Mouse (Mus musculus) forebrain, embryonic 14.5 days (tissue): Measurements from ENCODE around the gene Dynlt1b. TPM values are rescaled to one million over a fixed set of nuclear protein-coding genes. Genes with fewer than 3 reads are reported as not detected.
"Not testable (repeated sequence)": the region's sequence is repeated elsewhere in the genome, so short reads cannot be mapped to it uniquely, and the experiment has no call there.

ENCODE experiments used
- ATAC-seq: fragments of 200-750 bp; cut with Nextera tagmentation; 2 replicates; pipeline ENCODE4 v1.8.0; 2017; ENCODE audit warnings: mild to moderate bottlenecking, moderate library complexity
- DNase-seq: peaks from one replicate; pipeline ENCODE4 v3.0.0-alpha.2; 2015; ENCODE audit warnings: low spot score
- H3K27ac ChIP-seq: fragments of 300-500 bp; sonication (generic); 2 replicates; pipeline ENCODE4 v1.5.1; 2014; ENCODE audit warnings: low read depth, mild to moderate bottlenecking, control low read depth, low read length, moderate library complexity
- H3K27me3 ChIP-seq: fragments of 300-500 bp; sonication (generic); replicated peaks from 2 replicates; pipeline ENCODE4 v1.6.1; 2014; ENCODE audit warnings: low read length, control low read depth, mixed read lengths; ENCODE audit not compliant: control insufficient read depth, insufficient read depth
- H3K36me3 ChIP-seq: fragments of 300-500 bp; sonication (generic); 2 replicates; pipeline ENCODE4 v1.6.1; 2014; ENCODE audit warnings: low read length, control low read depth; ENCODE audit not compliant: control insufficient read depth, insufficient read depth
- H3K4me1 ChIP-seq: fragments of 300-500 bp; sonication (generic); 2 replicates; pipeline ENCODE4 v1.6.1; 2014; ENCODE audit warnings: antibody characterized with exemption, low read length, control low read depth; ENCODE audit not compliant: control insufficient read depth, insufficient read depth
- H3K4me2 ChIP-seq: fragments of 300-500 bp; sonication (generic); 2 replicates; pipeline ENCODE4 v1.6.1; 2014; ENCODE audit warnings: mild to moderate bottlenecking, control low read depth, low read length
- H3K4me3 ChIP-seq: fragments of 300-500 bp; sonication (generic); 2 replicates; pipeline ENCODE4 v1.5.1; 2014; ENCODE audit warnings: low read depth, low read length, control low read depth
- H3K9ac ChIP-seq: fragments of 300-500 bp; sonication (generic); 2 replicates; pipeline ENCODE4 v1.6.1; 2014; ENCODE audit warnings: mild to moderate bottlenecking, low read length, control low read depth, moderate library complexity
- H3K9me3 ChIP-seq: fragments of 300-500 bp; sonication (generic); replicated peaks from 2 replicates; pipeline ENCODE4 v1.6.1; 2016; ENCODE audit warnings: low read length, control low read depth, mixed read lengths; ENCODE audit not compliant: control insufficient read depth
- WGBS: fragments of 180-500 bp; shearing (Covaris S2); extraction: QIAGEN DNeasy Blood & Tissue Kit; methylation state at CpG from one replicate; pipeline ENCODE4 v1.1.7; 2014; 5-methylcytosine and 5-hydroxymethylcytosine counted together
- polyA plus RNA-seq: library from polyadenylated mRNA; unstranded; fragments of >200 nt; fragmentation: Nextera tagmentation; extraction: Ambion mirVana; gene quantifications from 2 replicates; pipeline ENCODE4 v1.2.1, GENCODE M21; 2014

The Dynlt1b gene
- polyA plus RNA-seq, 1 experiment from 2014 or later = 1,383 TPM

DNA sequence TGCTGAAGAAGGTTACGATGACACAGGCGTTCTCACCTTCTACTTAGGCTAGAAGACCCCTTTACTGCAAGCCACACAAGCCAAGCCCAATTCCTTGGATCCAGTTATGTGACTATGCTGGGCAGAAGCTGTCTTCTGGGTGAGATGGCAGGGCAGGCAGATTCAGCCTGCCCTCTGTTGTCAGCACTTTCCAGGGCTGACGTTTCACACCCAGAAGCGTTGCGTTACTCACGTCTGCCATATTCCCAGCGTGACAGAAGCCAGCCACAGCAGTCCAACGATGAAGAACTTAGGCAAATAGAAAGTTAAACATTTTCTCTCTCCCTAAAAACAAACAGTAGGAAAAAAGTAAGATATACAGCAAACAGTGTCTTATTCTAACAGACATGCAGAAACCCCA lies 18.4 kb downstream of the Dynlt1b start:
- not testable (repeated sequence) for H3K9ac ChIP-seq, H3K36me3 ChIP-seq, DNase-seq, H3K27me3 ChIP-seq, ATAC-seq, H3K27ac ChIP-seq, H3K4me1 ChIP-seq, H3K4me2 ChIP-seq, H3K9me3 ChIP-seq, H3K4me3 ChIP-seq
- 93% methylated on average over 8 of the region's 8 CpGs for WGBS

- not testable (repeated sequence) for ATAC-seq, H3K4me2 ChIP-seq, H3K27me3 ChIP-seq, H3K4me3 ChIP-seq, H3K27ac ChIP-seq, H3K9ac ChIP-seq, DNase-seq, H3K9me3 ChIP-seq, H3K36me3 ChIP-seq, H3K4me1 ChIP-seq
- WGBS = 90% methylated on average over 12 of the region's 12 CpGs
These were observed 19.3 kb downstream of the Dynlt1b start for GRCm38 (mm10) chr17:6449166-6449565.

DNA sequence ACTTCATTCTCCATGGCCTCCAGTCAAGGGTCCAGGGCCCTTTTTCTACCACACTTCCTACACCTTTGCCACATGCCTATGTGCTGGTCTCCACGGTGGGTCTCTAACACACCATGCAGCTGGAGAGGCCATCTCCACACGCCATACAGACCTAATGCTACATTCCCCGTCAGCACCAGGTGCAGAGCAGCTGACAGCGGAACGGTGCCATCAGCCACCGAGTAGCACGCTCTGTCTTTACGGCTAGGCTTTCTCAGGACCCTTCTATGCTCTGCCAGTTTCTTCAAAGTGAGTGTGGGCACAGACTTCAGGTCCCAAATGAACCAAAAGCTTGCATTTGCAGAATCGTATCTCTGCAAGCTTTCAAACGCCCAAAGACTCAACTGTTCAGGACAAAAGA lies 21.3 kb downstream of the Dynlt1b start:
- WGBS = 86% methylated on average over 2 of the region's 10 CpGs
- H3K4me1 ChIP-seq, H3K27ac ChIP-seq, H3K9ac ChIP-seq, ATAC-seq, H3K9me3 ChIP-seq, H3K4me3 ChIP-seq, DNase-seq, H3K27me3 ChIP-seq, H3K4me2 ChIP-seq, H3K36me3 ChIP-seq: not testable (repeated sequence)

DNA sequence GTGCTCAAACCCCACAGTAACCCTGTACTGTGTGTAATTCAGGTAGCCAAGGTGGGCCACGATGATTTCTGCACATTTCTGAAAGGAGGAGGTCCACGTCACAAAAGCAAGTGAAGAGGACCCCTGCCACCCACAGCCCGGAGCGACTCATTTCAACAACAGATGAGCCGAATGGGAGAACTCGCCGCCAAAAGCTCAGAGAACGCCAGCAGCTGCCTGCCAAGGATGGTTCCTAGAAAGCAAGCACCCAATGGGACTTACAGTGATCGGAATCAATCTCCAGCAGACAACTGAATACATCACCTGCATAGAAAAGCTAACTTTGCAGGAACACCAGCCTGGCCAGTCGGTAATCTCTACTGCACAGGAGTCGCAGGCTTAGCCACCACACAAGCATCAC lies 22.8 kb downstream of the Dynlt1b start:
- WGBS = 86% methylated on average over 8 of the region's 11 CpGs
- not testable (repeated sequence) for ATAC-seq, H3K9me3 ChIP-seq, H3K27ac ChIP-seq, H3K27me3 ChIP-seq, H3K4me3 ChIP-seq, H3K4me1 ChIP-seq, H3K4me2 ChIP-seq, H3K9ac ChIP-seq, H3K36me3 ChIP-seq, DNase-seq

DNA sequence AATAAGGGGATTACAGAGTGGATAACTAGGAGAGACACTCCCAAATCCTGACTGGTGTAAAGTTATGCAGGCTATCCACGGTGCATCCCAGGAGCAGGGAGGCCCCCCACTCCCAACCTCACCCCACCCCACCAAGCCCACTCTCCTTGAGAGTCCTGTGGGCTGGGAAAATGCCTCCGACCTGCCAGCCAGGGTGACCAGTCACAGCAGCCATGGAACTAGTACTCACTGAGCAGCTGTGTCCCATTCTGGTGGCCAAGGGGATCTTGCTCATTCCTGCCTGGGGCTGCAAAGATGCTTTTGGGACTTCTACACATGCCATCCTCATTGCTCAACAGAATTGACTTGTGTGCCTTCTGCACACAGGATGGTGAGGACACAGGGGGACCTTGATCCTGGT lies 24.8 kb downstream of the Dynlt1b start:
- H3K9me3 ChIP-seq, H3K4me1 ChIP-seq, H3K4me2 ChIP-seq, H3K9ac ChIP-seq, H3K36me3 ChIP-seq, DNase-seq, H3K27me3 ChIP-seq, H3K27ac ChIP-seq, ATAC-seq, H3K4me3 ChIP-seq: not testable (repeated sequence)
- 94% methylated on average over 2 of the region's 2 CpGs for WGBS

DNA sequence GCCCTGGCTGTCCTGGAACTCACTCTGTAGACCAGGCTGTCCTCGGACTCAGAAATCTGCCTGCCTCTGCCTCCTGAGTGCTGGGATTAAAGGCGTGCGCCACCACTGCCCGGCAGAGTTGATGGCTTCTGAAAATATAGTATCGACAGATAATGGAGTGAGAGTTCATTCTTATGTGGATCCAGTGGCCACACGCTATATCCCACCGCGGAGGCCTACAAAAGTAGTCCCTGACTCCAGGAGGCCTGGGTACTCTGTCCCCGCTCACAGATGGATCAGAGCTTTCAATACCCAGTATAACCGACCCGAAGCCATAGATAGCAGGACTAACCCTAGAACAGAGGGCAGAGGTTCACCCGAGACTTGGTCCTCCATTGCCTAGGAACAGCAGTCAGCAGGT lies 26.0 kb downstream of the Dynlt1b start:
- WGBS = 97% methylated on average over 12 of the region's 12 CpGs
- H3K27me3 ChIP-seq, H3K9ac ChIP-seq, H3K9me3 ChIP-seq, H3K4me3 ChIP-seq, ATAC-seq, H3K27ac ChIP-seq, DNase-seq, H3K4me1 ChIP-seq, H3K4me2 ChIP-seq, H3K36me3 ChIP-seq: not testable (repeated sequence)

GRCm38 (mm10) chr17:6456614-6457402 lies 26.9 kb downstream of the Dynlt1b start:
- not testable (repeated sequence) for H3K4me3 ChIP-seq, DNase-seq, ATAC-seq, H3K36me3 ChIP-seq, H3K9ac ChIP-seq, H3K4me2 ChIP-seq, H3K27me3 ChIP-seq, H3K9me3 ChIP-seq, H3K4me1 ChIP-seq, H3K27ac ChIP-seq
- WGBS = 92% methylated on average over 13 of the region's 22 CpGs

DNA sequence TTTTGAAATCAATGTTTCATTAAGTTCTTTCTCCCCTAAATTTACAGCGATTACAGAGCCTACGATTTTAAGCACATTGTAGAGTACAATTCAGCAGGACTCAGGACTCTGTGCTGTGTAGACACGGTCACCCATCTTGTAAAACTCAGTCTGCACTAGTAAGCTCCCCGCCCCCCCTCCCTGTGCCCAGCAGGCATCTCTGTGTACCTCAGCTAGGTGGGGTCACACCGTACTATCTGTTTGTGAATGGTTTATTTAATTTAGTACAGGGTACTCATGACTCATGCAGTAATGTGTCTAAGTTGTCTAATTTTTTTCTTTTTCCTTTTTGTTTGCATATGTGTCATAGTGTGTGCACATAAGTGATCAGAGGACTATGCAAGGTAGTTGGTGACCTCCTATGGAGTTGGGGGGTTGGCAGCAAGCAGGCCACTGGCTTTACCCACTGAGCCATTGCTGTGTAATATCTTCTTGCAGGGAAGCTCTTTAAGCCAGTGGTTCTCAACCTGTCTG lies 31.2 kb downstream of the Dynlt1b start:
- not testable (repeated sequence) for H3K9me3 ChIP-seq, H3K4me3 ChIP-seq, H3K4me1 ChIP-seq, H3K27ac ChIP-seq, DNase-seq, H3K36me3 ChIP-seq, H3K27me3 ChIP-seq, ATAC-seq, H3K4me2 ChIP-seq, H3K9ac ChIP-seq
- WGBS = 96% methylated on average over 5 of the region's 5 CpGs

GRCm38 (mm10) chr17:6465735-6466134 lies 35.8 kb downstream of the Dynlt1b start:
- H3K27ac ChIP-seq, H3K36me3 ChIP-seq, H3K4me1 ChIP-seq, ATAC-seq, H3K4me3 ChIP-seq, H3K9ac ChIP-seq, DNase-seq, H3K27me3 ChIP-seq, H3K4me2 ChIP-seq, H3K9me3 ChIP-seq: not testable (repeated sequence)
- 76% methylated on average over 8 of the region's 9 CpGs for WGBS
